Mouse (Mus musculus): ENCODE measurements around the gene Gcnt7. TPM values are rescaled to one million over a fixed set of nuclear protein-coding genes. Genes with fewer than 3 reads are reported as not detected.

Gene Gcnt7
- polyA plus RNA-seq, 1 experiment from 2014 or later = 1.7 TPM

- no peaks in the 10 kb centered on the region for H3K9me3 ChIP-seq
- no peaks in the 10 kb centered on the region for H3K36me3 ChIP-seq
- 0 out of 2 replicates have a peak, but pooled peaks have one; percentile 24 for ATAC-seq (ENCODE audit: borderline replicate concordance, extremely low read depth, low FRiP score, low TSS enrichment)
- no peak overlapping the region for H3K9ac ChIP-seq
- 0% methylated on average over 2 of the region's 2 CpGs for WGBS
- no peak overlapping the region for H3K4me2 ChIP-seq
- no peaks in the 10 kb centered on the region for H3K27me3 ChIP-seq
- no peak overlapping the region for H3K27ac ChIP-seq
- H3K4me1 ChIP-seq = peaks cover 17% of the 10 kb centered on the region
- H3K4me3 ChIP-seq = no peak overlapping the region
Observed at GRCm38 (mm10) chr2:172477860-172478259, 19.5 kb upstream of the Gcnt7 start.

DNA sequence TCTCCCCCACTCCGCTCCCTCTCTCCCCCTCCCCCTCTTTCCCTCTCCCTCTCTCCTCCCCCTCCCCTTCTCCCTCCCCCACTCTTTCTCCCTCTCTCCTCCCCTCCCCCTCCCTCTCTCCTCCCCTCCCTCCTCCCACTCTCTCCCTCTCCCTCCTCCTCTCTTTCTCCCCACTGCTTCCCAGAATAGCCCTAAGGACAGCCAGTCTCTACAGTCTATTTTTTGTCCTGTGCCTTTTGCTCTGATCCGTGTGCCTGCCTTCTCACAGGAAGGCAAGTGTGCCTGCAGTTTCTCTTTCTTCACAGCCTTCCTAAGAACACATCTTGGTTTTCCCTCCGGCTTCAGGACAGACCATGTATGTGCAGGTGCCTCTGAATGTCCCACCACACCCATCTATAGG, 19.0 kb upstream of the Gcnt7 start:
- H3K36me3 ChIP-seq = no peaks in the 10 kb centered on the region
- peaks cover 18% of the 10 kb centered on the region for H3K4me1 ChIP-seq
- no peaks in the 10 kb centered on the region for H3K27me3 ChIP-seq
- 34% methylated on average over 3 of the region's 3 CpGs for WGBS
- H3K4me3 ChIP-seq = no peak overlapping the region
- no peaks in the 10 kb centered on the region for H3K9me3 ChIP-seq
- no peak for ATAC-seq (ENCODE audit: borderline replicate concordance, extremely low read depth, low FRiP score, low TSS enrichment)
- H3K27ac ChIP-seq = no peak overlapping the region
- no peak overlapping the region for H3K9ac ChIP-seq
- H3K4me2 ChIP-seq = no peak overlapping the region

- no peaks in the 10 kb centered on the region for H3K9me3 ChIP-seq
- H3K27ac ChIP-seq = no peak overlapping the region
- H3K9ac ChIP-seq = no peak overlapping the region
- H3K4me1 ChIP-seq = peaks cover 18% of the 10 kb centered on the region
- no peak overlapping the region for H3K4me2 ChIP-seq
- no peak overlapping the region for H3K4me3 ChIP-seq
- 0 out of 2 replicates have a peak, but pooled peaks have one; percentile 19 for ATAC-seq (ENCODE audit: borderline replicate concordance, extremely low read depth, low FRiP score, low TSS enrichment)
- no peaks in the 10 kb centered on the region for H3K27me3 ChIP-seq
- no peaks in the 10 kb centered on the region for H3K36me3 ChIP-seq
- WGBS = 22% methylated on average over 10 of the region's 10 CpGs
Observed at GRCm38 (mm10) chr2:172476707-172477260, 18.4 kb upstream of the Gcnt7 start.

GRCm38 (mm10) chr2:172474970-172475369, 16.6 kb upstream of the Gcnt7 start:
- H3K4me3 ChIP-seq = no peak overlapping the region
- no peak for ATAC-seq (ENCODE audit: borderline replicate concordance, extremely low read depth, low FRiP score, low TSS enrichment)
- H3K4me1 ChIP-seq = peaks cover 18% of the 10 kb centered on the region
- no peaks in the 10 kb centered on the region for H3K27me3 ChIP-seq
- H3K9ac ChIP-seq = no peak overlapping the region
- H3K27ac ChIP-seq = no peak overlapping the region
- H3K36me3 ChIP-seq = peaks cover 2% of the 10 kb centered on the region
- H3K9me3 ChIP-seq = no peaks in the 10 kb centered on the region
- 33% methylated on average over 6 of the region's 6 CpGs for WGBS
- H3K4me2 ChIP-seq = no peak overlapping the region

- Histone ChIP-seq H3K36me3 (peaks cover 15% of the 10 kb centered on the region), H3K4me2 (no peak overlapping the region), H3K9ac (no peak overlapping the region), H3K4me1 (peaks cover 20% of the 10 kb centered on the region), H3K27ac (peak overlapping the region; percentile 77), H3K27me3 (no peaks in the 10 kb centered on the region), H3K9me3 (no peaks in the 10 kb centered on the region), H3K4me3 (no peak overlapping the region)
- ATAC-seq (ENCODE audit: borderline replicate concordance, extremely low read depth, low FRiP score, low TSS enrichment) = peak; percentile 70; the same call in 1 of the 2 replicates
- 23% methylated on average over 8 of the region's 8 CpGs for WGBS
Observed at GRCm38 (mm10) chr2:172473591-172473990, 15.2 kb upstream of the Gcnt7 start.

GRCm38 (mm10) chr2:172472318-172472717, 13.9 kb upstream of the Gcnt7 start, which contains the start of gene Fam209:
TSS of gene Fam209 (plus strand) at chr2:172472520.
- Histone ChIP-seq H3K27me3 (no peaks in the 10 kb centered on the region), H3K9me3 (no peaks in the 10 kb centered on the region), H3K4me1 (peaks cover 24% of the 10 kb centered on the region), H3K4me3 (no peak within 1 kb of the TSS), H3K27ac (peak within 1 kb of the TSS; percentile 77), H3K4me2 (no peak within 1 kb of the TSS), H3K9ac (no peak within 1 kb of the TSS), H3K36me3 (peaks cover 17% of the 10 kb centered on the region)
- WGBS = 87% methylated on average over 11 of the region's 11 CpGs
- ATAC-seq (ENCODE audit: borderline replicate concordance, extremely low read depth, low FRiP score, low TSS enrichment) = no peak

DNA sequence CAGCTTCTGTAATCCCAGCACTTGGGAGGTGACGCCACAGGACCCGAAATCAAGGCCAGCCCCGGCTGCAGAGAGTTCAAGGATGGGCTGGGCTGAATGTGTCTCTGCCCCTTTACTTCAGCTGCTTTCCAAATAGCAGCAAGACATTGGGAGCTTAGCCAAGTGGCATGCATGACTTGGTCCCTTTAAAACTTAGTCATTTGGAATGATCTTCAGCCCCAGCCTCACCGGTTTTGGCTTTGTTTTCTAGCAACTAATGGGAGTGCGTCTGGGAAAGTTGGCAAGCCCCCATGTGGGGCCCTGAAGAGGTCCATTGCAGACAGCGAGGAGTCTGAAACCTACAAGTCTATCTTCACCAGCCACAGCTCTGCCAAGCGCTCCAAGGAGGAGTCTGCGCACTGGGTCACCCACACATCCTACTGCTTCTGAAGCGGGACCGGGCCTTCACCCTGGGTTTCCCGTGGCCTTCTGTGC, 10.0 kb upstream of the Gcnt7 start:
- Histone ChIP-seq H3K27me3 (no peaks in the 10 kb centered on the region), H3K4me2 (no peak overlapping the region), H3K9me3 (no peaks in the 10 kb centered on the region), H3K4me3 (no peak overlapping the region), H3K36me3 (peaks cover 49% of the 10 kb centered on the region), H3K9ac (no peak overlapping the region), H3K27ac (peak overlapping the region; percentile 58), H3K4me1 (peaks cover 13% of the 10 kb centered on the region)
- WGBS = 68% methylated on average over 11 of the region's 11 CpGs
- ATAC-seq (ENCODE audit: borderline replicate concordance, extremely low read depth, low FRiP score, low TSS enrichment) = peak; percentile 79

DNA sequence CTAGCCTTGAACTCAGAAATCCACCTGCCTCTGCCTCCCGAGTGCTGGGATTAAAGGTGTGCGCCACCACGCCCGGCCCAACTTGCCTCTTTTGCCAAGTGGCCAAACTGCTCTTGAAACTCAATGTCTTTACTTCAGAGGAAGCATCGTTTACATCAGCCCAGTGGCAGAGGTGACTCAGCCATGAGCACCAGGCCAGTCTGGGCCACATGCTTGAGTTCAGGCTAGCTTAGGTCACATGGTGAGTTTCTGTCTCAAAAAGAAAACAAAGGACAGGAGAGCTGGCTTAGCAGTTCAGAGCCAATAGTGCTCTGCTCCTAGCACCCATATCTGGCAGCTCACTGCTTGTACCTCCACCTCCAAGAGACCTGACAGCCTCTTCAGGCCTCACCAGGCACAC, 8.8 kb upstream of the Gcnt7 start:
- Histone ChIP-seq H3K9ac (no peak overlapping the region), H3K27me3 (no peaks in the 10 kb centered on the region), H3K4me2 (no peak overlapping the region), H3K4me3 (no peak overlapping the region), H3K9me3 (no peaks in the 10 kb centered on the region), H3K27ac (no peak overlapping the region), H3K36me3 (peaks cover 52% of the 10 kb centered on the region), H3K4me1 (peaks cover 6% of the 10 kb centered on the region; the same call in 1 of the 2 replicates)
- no peak for ATAC-seq (ENCODE audit: borderline replicate concordance, extremely low read depth, low FRiP score, low TSS enrichment)
- 92% methylated on average over 5 of the region's 5 CpGs for WGBS

- ATAC-seq (ENCODE audit: borderline replicate concordance, extremely low read depth, low FRiP score, low TSS enrichment) = no peak
- no peak overlapping the region for H3K4me3 ChIP-seq
- H3K4me2 ChIP-seq = no peak overlapping the region
- H3K36me3 ChIP-seq = peaks cover 56% of the 10 kb centered on the region
- H3K9me3 ChIP-seq = no peaks in the 10 kb centered on the region
- H3K4me1 ChIP-seq = peaks cover 6% of the 10 kb centered on the region; the same call in 1 of the 2 replicates
- H3K27ac ChIP-seq = no peak overlapping the region
- H3K27me3 ChIP-seq = no peaks in the 10 kb centered on the region
- WGBS = 86% methylated on average over 11 of the region's 11 CpGs
- no peak overlapping the region for H3K9ac ChIP-seq
Observed at GRCm38 (mm10) chr2:172466427-172467132, 8.2 kb upstream of the Gcnt7 start.

GRCm38 (mm10) chr2:172462813-172463212, 4.4 kb upstream of the Gcnt7 start:
- H3K9me3 ChIP-seq = no peaks in the 10 kb centered on the region
- no peak overlapping the region for H3K4me2 ChIP-seq
- 90% methylated on average over 4 of the region's 4 CpGs for WGBS
- no peak overlapping the region for H3K9ac ChIP-seq
- no peak overlapping the region for H3K27ac ChIP-seq
- H3K36me3 ChIP-seq = peaks cover 39% of the 10 kb centered on the region
- no peak overlapping the region for H3K4me3 ChIP-seq
- H3K27me3 ChIP-seq = no peaks in the 10 kb centered on the region
- no peaks in the 10 kb centered on the region for H3K4me1 ChIP-seq
- no peak for ATAC-seq (ENCODE audit: borderline replicate concordance, extremely low read depth, low FRiP score, low TSS enrichment)

DNA sequence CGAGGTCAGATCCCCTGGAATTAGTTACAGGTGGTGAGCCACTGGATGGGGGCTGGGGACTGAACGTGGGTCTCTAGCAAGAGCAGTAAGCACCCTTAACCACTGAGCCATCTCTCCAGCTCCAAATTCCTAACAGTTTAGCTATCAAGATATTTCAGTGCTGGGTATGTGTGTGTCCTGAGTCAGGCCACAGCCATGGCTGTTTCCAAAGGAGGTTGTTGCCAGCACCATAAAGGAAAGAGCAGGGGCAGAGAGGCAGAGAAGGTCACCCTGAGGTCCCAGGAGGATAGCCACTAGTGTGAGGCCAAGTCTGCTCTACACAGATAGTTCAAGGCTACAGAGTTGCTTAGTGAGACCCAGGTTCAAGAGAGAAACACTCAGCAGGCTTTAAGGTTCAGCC, 2.3 kb upstream of the Gcnt7 start:
- no peak overlapping the region for H3K4me3 ChIP-seq
- no peak overlapping the region for H3K9ac ChIP-seq
- no peak overlapping the region for H3K27ac ChIP-seq
- WGBS = 67% methylated on average over 2 of the region's 2 CpGs
- no peak for ATAC-seq (ENCODE audit: borderline replicate concordance, extremely low read depth, low FRiP score, low TSS enrichment)
- H3K27me3 ChIP-seq = no peaks in the 10 kb centered on the region
- no peaks in the 10 kb centered on the region for H3K9me3 ChIP-seq
- no peak overlapping the region for H3K4me2 ChIP-seq
- peaks cover 27% of the 10 kb centered on the region for H3K36me3 ChIP-seq
- no peaks in the 10 kb centered on the region for H3K4me1 ChIP-seq

DNA sequence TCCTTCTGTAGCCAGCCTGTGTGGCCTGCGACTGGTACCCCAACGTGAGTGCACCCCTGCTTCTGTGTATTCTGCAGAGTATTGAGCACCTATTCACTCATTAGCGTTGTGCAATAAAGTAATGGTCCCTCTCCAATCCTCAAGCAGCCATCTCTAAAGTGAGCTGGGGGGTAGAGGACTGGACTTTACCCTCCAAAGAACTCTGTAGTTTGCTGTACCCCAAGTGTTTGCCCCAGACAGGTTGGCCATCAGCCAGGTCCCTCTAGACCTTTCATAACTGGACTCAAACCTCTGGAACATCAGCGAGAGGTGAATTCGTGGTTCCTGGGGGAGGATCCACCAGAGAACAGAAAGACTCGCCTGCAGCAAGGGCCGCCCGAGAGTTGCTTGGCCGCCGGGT, 5.9 kb downstream of the Gcnt7 start:
- H3K36me3 ChIP-seq = peaks cover 46% of the 10 kb centered on the region; the same call in 1 of the 2 replicates
- H3K9ac ChIP-seq = no peak overlapping the region
- H3K4me3 ChIP-seq = no peak overlapping the region
- ATAC-seq (ENCODE audit: borderline replicate concordance, extremely low read depth, low FRiP score, low TSS enrichment) = no peak
- no peaks in the 10 kb centered on the region for H3K4me1 ChIP-seq
- WGBS = 88% methylated on average over 10 of the region's 10 CpGs
- no peak overlapping the region for H3K27ac ChIP-seq
- no peaks in the 10 kb centered on the region for H3K27me3 ChIP-seq
- no peak overlapping the region for H3K4me2 ChIP-seq
- H3K9me3 ChIP-seq = no peaks in the 10 kb centered on the region
